Comparison of ENCODE assay signal across 8 mouse cellular contexts in genomic region chr4:133298516-133299365, GRCm38 (mm10). TPM values are rescaled to one million over a fixed set of nuclear protein-coding genes. Genes with fewer than 3 reads are reported as not detected.
DNase-seq lines count a peak whose midpoint lies in the region; ATAC-seq and TF ChIP-seq lines count a peak whose summit lies in the region.

No protein-coding gene starts in this region.

- peaks cover 2% of the 10 kb centered on the region; the same call in 1 of the 2 replicates for H3K36me3 ChIP-seq in kidney, adult 2 months (ENCODE audit: control insufficient read depth, insufficient read depth, low read length)
- H3K36me3 ChIP-seq in forebrain, embryonic 13.5 days (ENCODE audit: poor library complexity, severe bottlenecking) = peaks cover 81% of the 10 kb centered on the region

- H3K9me3 ChIP-seq in forebrain, embryonic 13.5 days (replicated peaks) = no peaks in the 10 kb centered on the region

- no peaks in the 10 kb centered on the region for H3K27me3 ChIP-seq in kidney, adult 2 months (replicated peaks; ENCODE audit: control insufficient read depth, insufficient read depth, low read length)
- no peaks in the 10 kb centered on the region for H3K27me3 ChIP-seq in forebrain, embryonic 13.5 days

- TF ChIP-seq POLR2A in kidney, adult 2 months (IDR thresholded peaks at IDR 0.05; ENCODE audit: low read depth, low read length) = no peak
- TF ChIP-seq POLR2A in brain, embryonic 14.5 days (IDR thresholded peaks at IDR 0.05; ENCODE audit: borderline replicate concordance, extremely low read depth, insufficient read depth, insufficient read length, poor library complexity, severe bottlenecking) = no peak

- peak; percentile 5; the same call in 1 of the 2 replicates for ATAC-seq in forebrain, embryonic 13.5 days

- peak; percentile 52 for DNase-seq in kidney, postnatal 10 days
- DNase-seq in kidney, adult 2 months = no peak
- peak; percentile 83 for DNase-seq in brain, embryonic 14.5 days (ENCODE audit: low read depth)
- DNase-seq in layer of hippocampus, postnatal 10 days (ENCODE audit: low spot score in 2 of 2) = peak; percentile 60 to 65
- DNase-seq in right cerebral cortex, postnatal 10 days (ENCODE audit: low spot score in 2 of 2) = peak; percentile 74 to 78
- no peak for DNase-seq in yolk sac, embryonic 10.5 days (ENCODE audit: low spot score)
- no peak for DNase-seq in ovary, postnatal 14 days (ENCODE audit: low spot score)

- no peak for TF ChIP-seq CTCF in kidney, adult 2 months (conservative IDR thresholded peaks at IDR 0.05; ENCODE audit: insufficient read depth, insufficient read length, low read depth, low read length)
- TF ChIP-seq CTCF in brain, embryonic 14.5 days (IDR thresholded peaks at IDR 0.05; ENCODE audit: borderline replicate concordance, extremely low read depth, insufficient read depth, insufficient read length) = no peak

- WGBS in kidney, adult 2 months = 71% methylated on average over 12 of the region's 12 CpGs
- 39% methylated on average over 12 of the region's 12 CpGs for WGBS in forebrain, embryonic 13.5 days

- H3K4me1 ChIP-seq in kidney, adult 2 months (ENCODE audit: control insufficient read depth, insufficient read depth, low read length) = no peaks in the 10 kb centered on the region
- peaks cover 39% of the 10 kb centered on the region for H3K4me1 ChIP-seq in forebrain, embryonic 13.5 days

- no peak overlapping the region for H3K27ac ChIP-seq in kidney, adult 2 months (ENCODE audit: insufficient read depth, low read depth, low read length)
- H3K27ac ChIP-seq in forebrain, embryonic 13.5 days = peak overlapping the region; percentile 87

- H3K4me3 ChIP-seq in kidney, adult 2 months (ENCODE audit: insufficient read depth, low read depth, low read length) = no peak overlapping the region
- H3K4me3 ChIP-seq in forebrain, embryonic 13.5 days = no peak overlapping the region

- peak overlapping the region; percentile 40; the same call in 1 of the 2 replicates for H3K9ac ChIP-seq in forebrain, embryonic 13.5 days

- H3K4me2 ChIP-seq in forebrain, embryonic 13.5 days = no peak overlapping the region

RNA-seq across cellular contexts. Expression of gene Tmem222, which starts 21.1 kb away (rescaled TPM):
- 70.6 and 80.4 TPM in 2 replicates for polyA plus RNA-seq in kidney, adult 2 months (2012; rRNA removed)
- polyA plus RNA-seq in brain, embryonic 14.5 days (2012; rRNA removed) = 120 and 154 TPM in 2 replicates
- 85.8 and 94.5 TPM in 2 replicates for polyA plus RNA-seq in forebrain, embryonic 13.5 days (2015; fragmentation: Nextera tagmentation; extraction: Ambion mirVana)
- total RNA-seq in layer of hippocampus, postnatal 10 days (2021) = 10 to 100 TPM; 74.9 to 80.1 TPM

RNA-seq across cellular contexts. Expression of gene Sytl1, which starts 35.8 kb away (rescaled TPM):
- polyA plus RNA-seq in kidney, adult 2 months (2012; rRNA removed) = 5.9 TPM in 2 replicates
- 1.5 and 2.6 TPM in 2 replicates for polyA plus RNA-seq in brain, embryonic 14.5 days (2012; rRNA removed)
- polyA plus RNA-seq in forebrain, embryonic 13.5 days (2015; fragmentation: Nextera tagmentation; extraction: Ambion mirVana) = 0.43 and 0.59 TPM in 2 replicates
- under 1 TPM; 0.51 to 0.53 TPM for total RNA-seq in layer of hippocampus, postnatal 10 days (2021)

RNA-seq across cellular contexts. Expression of gene Wdtc1, which starts 54.5 kb away (rescaled TPM):
- polyA plus RNA-seq in kidney, adult 2 months (2012; rRNA removed) = 64.1 and 64.4 TPM in 2 replicates
- polyA plus RNA-seq in brain, embryonic 14.5 days (2012; rRNA removed) = 38.6 and 49.6 TPM in 2 replicates
- 14.0 and 16.9 TPM in 2 replicates for polyA plus RNA-seq in forebrain, embryonic 13.5 days (2015; fragmentation: Nextera tagmentation; extraction: Ambion mirVana)
- total RNA-seq in layer of hippocampus, postnatal 10 days (2021) = 10 to 100 TPM; 60.5 to 68.6 TPM

RNA-seq across cellular contexts. Expression of gene Map3k6, which starts 58.1 kb away (rescaled TPM):
- polyA plus RNA-seq in kidney, adult 2 months (2012; rRNA removed) = 3.8 and 4.3 TPM in 2 replicates
- 2.1 and 2.4 TPM in 2 replicates for polyA plus RNA-seq in brain, embryonic 14.5 days (2012; rRNA removed)
- 0.92 and 1.0 TPM in 2 replicates for polyA plus RNA-seq in forebrain, embryonic 13.5 days (2015; fragmentation: Nextera tagmentation; extraction: Ambion mirVana)
- total RNA-seq in layer of hippocampus, postnatal 10 days (2021) = 1 to 10 TPM; 4.6 to 5.7 TPM

Comparison
In these comparisons a context has a peak if more than half of its experiments do, and no peak if none do; other contexts are left out.
1. DNase-seq: peak in kidney, postnatal 10 days (single experiment), brain, embryonic 14.5 days (single experiment), layer of hippocampus, postnatal 10 days (2 of 2) and right cerebral cortex, postnatal 10 days (2 of 2); none in kidney, adult 2 months (single experiment), yolk sac, embryonic 10.5 days (single experiment) and ovary, postnatal 14 days (single experiment).